Mouse (Mus musculus) brain, embryonic 18.5 days (tissue): Measurements from ENCODE around the gene Abcc4.
"Not testable (repeated sequence)": the region's sequence is repeated elsewhere in the genome, so short reads cannot be mapped to it uniquely, and the experiment has no call there.

Source experiments
- DNase-seq: peaks from one replicate; pipeline ENCODE4 v3.0.0-alpha.2; 2012; ENCODE audit warnings: low read depth, low spot score

Gene Abcc4

DNA sequence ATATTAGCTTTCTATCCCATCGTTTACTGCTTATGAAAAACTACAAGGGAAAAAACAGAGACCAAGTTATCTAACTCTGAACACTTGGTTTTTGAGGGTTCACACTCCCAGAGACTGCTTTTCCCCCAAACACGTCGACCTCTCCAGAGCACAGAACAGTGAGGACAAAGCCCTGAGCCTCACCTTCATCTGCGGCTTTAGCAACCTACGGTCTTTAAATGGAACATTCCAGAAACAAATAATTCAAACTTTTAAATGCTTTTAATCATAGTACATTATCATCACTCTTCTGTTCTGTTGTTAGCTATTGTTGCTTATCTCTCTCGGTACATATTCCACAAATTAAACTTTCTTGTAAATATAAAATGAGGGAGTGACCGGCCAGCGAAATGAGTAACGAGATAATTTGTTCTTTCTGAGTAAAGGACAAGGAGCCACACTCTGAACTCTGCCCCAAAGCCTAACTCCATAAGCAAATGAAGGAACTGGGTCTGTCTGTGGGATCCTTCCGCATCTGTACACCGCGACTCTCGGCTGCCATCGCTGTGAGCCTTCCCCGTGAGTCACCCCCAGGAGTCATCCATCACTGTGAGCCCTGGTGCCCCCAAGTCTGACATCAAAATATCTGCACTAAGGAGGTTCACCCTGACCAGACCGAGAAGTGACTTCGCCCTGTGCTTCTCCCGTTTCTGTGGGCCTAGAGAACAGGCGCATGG, 126.8 kb downstream of the Abcc4 start:
- DNase-seq: no peak

DNA sequence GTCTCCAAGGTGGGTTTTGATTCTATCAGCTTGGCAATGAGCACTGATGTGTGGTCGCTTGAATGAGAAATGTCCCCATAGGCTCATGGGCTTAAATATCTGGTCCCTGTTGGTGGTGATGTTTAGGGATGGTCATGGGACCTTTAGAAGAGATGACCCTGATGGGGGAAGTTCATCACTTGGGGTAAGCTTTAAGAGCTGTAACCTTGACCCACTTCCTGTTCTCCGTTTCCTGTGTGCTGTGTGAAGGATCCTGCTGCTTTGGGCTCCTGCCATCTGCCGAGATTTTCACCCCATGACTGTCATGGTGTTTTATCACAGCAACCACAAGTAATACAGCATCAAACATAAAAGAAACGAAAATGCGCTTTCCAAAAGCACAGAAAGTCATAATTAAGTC, 128.1 kb downstream of the Abcc4 start:
- no peak for DNase-seq

DNA sequence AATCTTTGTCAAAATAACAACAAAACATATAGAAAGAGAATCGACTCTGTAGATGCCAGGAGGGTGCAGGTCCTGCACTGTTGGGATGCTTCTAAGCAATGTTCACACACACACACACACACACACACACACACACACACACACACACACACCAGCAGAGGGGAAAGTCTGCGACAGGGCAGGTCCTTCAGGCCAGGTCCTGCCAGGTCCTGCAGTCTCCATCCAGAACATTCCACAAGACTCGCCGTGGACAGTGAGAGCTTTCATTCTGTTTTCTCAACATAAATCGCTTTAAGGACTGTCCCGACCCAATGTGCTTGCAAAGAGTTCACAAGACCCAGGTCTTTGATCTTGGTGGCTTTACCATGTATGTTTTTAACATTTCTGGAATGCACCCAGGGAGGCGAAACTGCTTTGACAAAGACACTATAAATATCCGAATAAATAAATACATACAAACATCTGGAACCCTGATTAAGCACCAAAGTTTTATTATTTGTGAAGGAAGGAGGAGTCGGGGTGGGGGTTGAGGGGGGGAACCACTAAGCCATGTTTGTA, 133.3 kb downstream of the Abcc4 start:
- DNase-seq: no peak

DNA sequence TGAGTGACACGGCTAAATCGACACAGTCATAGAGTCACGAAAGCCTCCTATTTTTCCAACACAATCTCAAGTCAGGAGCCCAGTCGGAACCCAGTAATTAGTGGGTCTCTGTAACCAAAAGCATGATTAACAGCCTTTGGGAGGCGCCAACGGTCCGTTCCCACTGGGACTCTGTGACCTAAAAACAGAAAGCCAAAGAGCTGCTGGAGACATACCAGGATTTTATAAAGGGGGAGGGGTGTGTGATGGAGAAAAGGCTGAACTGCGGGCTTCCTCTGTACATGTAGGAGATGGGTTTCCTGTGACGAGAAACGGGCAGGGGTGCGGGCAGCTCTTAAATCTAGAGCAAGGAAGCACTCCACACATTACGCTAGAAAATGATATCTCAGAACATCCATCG, 136.4 kb downstream of the Abcc4 start:
- DNase-seq: no peak

DNA sequence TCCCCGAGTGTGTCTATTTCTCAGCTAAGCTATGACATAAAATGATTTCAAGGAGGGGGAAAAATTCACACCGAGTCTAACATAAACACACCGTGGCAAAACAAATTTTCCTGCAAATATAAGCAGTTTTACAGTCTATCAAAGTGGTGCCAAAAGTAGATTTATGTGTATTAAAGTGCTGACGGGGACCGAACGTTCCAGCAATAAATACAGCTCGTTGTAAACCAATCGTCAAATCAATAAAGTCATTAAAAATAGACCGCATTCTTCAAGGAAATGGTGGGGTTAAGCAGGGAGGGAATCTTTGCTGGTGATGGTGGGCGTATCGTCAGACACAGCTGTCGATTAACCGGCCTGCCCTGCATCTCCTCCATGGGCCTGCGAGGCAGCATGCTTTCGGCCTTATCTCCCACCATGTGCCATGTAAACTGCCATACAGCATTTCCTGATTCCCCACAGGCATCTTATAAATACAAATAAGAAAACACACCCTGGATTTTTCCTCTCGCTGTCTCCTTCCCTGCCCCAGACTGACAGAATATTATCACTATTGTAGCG, 137.8 kb downstream of the Abcc4 start:
- DNase-seq: no peak

DNA sequence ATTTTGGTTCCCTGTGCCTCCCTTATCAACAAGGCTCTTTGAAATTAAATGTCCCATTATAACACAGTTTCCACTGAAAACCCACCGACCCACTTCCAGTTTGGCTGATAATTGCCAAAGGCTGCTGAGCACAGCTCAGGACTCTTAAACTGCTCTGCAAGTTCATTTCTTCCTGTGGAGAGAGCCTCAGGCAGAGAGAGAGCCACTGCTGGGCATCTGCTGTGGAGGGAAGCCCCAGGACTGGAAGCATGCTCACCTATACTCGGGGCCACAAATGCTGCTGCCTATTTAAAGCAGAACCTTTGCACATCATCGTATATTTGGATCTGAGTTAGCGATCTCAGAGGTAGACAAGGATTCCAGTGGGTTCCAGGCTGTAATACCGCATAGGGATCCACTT, 139.2 kb downstream of the Abcc4 start:
- no peak for DNase-seq

DNA sequence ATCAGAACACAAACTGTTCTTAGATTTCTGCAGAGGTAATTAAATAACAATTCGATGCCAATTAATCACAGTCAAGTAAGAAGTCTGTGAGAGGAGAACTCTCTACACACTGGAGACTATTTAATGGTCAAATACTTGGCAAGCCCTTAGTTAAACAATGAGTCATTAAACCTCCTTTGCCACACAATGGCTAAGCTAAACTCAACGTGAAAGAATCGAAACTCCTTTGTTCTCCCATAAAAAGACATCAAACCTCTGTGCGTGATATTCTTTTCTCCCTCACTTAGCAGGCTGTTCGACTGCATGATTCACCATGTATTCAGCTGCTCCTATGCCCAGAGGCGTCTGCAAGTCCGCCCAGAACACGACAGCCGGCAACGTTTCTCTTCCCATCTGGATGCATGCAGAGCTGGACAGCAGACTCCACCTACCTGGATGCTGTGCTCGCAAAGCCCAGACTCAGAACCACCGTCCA, 139.8 kb downstream of the Abcc4 start:
- DNase-seq: no peak

DNA sequence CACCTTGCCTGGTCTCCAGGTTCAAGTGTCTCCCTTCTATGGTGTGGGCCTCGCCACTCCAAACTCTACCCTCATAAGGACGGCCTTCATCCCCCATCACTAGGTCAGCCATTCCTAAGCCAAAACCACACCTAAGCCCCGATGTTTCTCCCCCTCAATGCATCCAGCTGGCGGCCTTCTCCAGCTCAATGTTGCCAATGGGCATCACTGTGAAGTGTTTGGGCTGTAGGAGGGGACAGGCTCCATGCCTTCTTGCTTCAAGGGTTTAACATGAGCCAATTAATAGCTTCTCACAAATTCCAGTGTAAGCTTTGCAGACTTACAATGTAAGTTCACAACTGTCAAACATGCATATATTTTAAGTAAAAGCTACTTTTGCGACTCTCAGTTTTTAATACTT, 140.3 kb downstream of the Abcc4 start:
- no peak for DNase-seq

DNA sequence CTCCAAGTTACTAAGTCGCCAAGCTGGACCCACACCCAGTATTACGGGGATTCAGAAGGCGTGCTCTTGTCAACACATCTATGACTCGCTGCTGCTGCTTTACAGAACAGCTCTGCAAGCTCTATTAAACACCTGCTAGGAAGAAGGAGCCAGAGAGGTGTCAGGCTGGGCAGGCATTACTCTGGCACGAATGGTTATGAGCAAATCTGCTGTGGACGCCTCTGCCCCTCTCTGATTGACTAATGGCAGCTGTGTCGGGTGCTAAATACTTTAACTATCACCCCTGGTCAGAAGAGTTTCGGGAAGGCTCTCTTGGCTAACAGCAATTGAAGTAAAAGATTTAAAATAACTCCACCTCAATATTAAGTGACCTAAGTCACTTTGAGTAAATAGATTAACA, 142.4 kb downstream of the Abcc4 start:
- DNase-seq: no peak

DNA sequence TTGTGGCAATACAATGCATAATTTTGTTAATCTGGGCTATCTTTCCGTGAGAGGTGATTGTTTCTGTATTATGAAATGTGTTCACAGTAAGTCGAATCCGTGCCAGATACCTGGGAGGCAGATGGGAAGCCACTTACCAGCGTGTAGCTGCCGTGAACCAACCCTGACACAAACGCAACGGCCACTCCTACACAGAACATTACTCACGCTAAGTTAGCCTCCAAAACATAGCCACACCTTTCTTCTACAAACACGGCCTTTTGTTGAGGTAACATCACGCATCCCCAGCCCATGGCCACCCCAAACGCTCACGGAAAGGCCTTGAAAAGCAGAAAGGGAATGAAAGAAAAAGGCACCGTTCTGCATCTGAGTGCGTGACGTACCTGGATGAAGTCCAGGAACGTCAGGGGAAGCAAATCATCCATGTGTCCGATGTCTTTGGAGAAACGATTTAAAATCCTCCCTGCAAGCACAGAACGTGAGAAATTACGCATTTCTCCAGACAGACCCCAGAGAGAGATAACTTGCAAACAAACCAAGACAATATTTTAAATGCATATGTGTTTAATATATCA, 153.0 kb downstream of the Abcc4 start:
- DNase-seq: no peak

DNA sequence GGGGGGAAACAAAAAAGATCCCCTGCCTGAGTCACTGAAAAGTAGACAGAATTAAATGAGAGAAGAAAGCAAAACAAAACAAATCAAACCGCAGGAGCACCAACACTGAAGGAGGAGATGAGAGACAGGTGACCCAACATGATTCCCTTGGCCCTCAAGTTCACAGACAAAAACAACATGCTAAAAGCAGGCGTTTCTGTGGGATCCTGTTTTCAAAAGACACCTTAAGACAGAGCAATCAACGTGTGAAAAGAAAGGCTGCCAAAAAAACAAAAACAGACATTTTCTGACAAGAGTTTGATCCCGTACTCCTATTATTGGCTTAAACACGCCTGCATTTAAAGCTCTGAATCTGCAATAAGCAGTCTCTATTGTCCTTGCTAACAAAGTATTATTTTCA, 153.6 kb downstream of the Abcc4 start:
- no peak for DNase-seq

DNA sequence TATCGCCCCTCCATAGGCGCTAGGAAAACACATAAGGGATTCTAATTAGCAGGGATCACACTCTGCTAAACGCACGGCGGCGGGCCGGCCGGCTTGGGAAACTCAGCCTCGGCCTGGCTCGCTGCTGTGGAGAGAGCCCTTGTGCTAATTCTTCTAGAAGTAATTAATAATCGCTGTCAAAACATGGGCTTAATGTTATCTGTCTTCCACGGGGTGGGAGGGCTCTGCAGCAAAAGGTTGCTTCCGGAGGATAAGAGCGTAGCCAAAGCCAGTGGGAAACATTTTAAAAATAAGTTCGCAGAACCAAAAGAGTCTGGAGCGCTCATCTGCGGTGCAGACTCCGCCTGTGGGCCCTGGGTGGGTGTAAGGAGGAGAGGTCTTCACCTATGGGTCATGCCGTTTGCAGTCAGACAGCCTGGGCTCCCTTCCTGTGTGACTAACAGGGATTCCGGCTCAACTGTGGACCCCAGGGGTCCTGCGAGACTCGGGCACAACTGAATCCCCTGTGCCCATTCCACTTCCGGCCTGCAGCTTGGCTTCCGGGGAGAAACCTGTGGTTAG, 154.2 kb downstream of the Abcc4 start:
- DNase-seq: no peak

DNA sequence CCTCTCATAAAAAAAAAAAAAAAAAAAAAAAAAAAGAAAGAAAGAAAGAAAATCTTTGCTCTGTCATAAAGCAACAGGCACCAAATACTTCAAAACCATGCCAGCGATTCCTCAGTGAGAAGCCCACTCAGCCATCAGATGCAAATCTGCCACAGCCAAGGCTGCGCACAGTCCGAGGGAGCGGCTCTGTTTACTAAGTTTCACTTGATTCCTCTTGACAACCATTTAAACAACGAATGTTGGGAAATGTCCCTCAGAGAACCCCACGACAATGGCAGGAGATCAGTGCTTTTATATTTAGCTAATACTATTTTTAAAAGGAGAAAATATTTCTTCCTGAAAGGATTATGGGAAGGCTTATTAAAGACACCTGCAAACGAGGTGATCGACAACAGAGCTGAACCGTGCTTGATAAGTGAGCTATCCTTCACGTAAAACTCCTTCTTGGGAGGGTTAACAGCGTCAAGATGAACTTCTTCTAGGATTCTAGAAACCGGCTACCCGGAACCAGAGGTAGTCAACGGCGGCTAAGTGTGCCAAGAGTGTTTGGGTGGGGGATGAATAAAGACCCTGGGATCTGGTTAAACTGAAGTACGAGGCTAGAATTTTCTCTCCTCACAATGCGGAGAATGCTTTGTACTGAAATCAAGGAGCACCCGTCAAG, 154.8 kb downstream of the Abcc4 start:
- DNase-seq: no peak

DNA sequence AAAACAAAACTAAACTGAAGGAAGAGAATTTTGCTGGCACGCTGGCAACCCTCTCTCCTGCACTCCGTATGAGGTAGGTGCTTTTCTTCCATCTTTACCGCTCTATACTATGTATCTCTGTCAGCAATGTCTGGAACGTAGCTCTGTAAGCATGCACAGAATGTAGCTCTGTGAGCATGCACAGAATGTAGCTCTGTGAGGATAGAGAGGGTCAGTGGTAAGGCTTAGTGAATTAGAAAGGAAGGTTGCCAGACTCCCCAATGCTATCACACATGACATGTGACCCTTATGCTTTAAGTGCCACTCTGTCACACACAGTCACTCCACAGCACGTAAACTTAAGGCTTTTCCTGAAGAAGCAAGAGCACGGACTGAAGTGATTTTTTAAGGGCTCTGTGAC, 161.5 kb downstream of the Abcc4 start:
- DNase-seq: no peak

DNA sequence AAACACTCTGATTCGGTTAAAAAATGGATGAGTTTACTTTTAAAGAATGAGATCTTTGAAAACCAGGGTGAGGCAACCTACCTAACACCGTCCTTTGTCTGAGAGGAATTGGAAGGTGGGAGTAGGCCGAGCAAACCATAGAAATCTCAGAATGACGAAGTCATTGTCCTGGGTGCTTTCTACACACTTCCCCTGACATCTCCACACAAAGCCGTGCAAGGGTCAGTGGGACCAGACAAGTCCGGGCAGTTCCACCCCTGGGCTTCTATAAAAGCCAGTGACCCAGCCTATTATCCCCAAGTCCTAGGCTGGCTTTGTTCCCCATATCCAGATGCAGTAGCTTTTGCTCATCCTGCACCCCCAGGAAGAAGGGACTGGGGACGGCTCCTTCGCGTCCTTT, 163.1 kb downstream of the Abcc4 start:
- no peak for DNase-seq

DNA sequence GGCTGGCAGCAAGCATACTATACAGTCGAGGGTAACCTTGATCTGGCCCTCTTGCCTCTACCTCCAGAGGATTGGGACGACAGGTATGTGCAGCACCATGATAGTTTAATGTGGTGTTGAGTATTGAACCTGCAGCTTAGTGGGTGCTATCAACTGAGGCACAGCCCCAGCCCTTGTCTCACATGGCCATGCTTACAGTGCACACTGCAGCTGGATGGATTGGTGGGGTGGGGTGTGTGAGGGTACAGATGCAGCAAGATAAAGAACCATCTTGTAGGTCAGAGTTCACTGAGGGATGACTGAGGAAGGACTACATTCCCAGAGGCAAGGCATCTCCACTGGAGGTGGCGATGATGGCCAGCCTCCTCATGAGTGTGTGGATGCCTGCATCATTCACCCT, 174.5 kb downstream of the Abcc4 start:
- no peak for DNase-seq

DNA sequence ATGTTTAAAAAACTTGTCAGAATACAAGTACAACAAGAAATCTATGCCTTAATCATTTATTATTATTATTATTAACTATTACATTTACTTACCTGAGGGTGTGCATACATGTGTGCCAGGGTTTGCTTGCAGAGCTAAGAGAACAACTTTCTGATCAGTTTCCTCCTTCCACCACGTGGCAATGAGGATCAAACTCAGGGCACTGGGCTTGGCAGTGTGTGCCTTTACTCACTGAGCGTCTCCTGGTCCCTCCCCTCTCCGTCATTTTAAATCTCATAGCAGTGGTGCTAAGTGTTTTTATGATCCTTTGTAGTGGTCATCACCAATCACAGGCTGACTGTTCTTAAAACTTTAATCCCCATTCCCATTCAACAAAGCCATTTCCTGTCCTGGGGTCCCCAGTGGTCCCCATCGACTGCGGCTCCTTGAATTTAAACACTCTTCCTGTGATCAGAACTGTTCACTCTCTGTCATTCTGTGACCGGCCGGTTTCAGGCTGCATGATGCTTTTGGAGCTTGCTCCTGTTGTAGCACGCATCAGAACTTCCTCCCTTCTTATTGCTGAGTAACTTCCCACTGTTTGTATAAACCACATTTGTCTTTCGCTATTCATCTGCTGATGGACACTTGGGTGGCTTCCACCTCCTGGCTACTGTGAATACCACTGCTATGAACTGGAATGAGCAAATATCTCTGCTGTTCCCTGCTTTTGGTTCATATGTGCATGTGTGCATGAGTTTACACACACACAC, 191.6 kb downstream of the Abcc4 start:
- no peak for DNase-seq

DNA sequence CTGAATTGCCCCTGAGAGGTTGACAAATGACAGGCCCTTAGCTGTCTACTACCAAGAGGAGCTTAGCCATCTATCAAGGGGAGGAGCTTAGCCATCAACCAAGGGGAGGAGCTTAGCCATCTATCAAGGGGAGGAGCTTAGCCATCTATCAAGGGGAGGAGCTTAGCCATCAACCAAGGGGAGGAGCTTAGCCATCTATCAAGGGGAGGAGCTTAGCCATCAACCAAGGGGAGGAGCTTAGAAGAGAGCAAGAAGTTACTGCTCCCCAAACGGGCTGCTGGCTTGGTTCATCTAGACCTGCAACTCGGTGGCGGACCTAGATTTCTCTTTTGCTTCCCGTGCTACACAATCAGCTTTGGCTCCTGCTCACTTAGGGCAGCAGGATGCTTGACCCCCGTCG, 194.3 kb downstream of the Abcc4 start:
- not testable (repeated sequence) for DNase-seq

DNA sequence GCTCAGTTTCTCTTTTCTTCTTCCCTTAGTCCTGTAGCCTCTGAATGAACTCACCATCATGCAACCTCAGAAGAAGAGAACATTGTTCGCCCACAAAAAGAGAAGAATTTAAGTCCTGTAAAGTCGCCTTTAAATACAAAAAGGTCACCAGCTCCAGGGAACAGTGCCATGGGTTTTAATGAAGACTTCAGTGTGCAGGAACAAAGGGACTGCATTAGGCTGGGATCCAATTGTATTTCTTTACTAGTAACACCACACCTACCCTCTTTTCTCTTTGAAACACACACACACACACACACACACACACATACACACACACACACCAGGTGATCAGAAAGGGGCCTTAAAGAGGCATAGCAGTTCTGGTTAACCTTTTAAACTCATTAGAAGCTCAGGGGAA, 195.2 kb downstream of the Abcc4 start:
- DNase-seq: no peak

DNA sequence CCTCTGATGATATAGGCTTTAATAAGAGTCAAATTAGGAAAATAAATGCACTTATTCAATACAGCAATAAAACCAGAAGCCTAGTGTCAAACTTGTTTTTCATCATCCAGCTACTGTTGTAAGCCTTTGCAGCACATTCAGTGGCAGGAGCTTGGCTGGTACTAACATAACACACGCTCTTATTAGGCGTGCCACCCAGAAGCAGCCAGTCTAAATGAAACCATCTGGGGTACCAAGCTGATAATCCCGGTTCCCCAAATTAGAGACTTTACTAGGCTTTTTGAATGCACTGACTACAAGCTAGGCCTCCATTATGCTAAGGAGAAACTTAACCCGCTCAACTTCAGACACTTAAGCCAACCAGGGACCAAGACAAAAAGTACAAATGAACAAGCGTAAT, 195.8 kb downstream of the Abcc4 start:
- DNase-seq: no peak

DNA sequence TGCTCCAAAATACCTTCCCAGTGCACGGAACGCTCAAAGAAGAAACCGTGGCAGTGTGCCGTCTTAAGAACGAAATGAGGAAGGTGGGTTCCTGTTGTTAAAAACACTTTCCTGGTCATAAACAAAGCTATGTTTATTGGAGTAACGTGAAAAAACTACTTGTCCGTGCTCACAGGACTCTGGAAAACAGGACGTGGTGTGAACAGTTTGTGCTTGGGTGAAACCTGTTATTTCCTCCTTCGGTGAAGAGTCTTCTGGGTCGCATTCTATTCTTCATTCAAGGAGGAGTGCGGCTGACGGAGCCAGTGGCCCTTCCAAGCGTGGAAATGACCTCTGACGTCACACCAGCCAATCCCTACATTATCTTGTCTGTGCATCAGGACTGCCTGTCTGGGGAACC, 198.2 kb downstream of the Abcc4 start:
- DNase-seq: no peak
